Mouse (Mus musculus) WW6 (cell line): ENCODE measurements around the gene Tbk1.

Experiments
- DNase-seq: peaks from one replicate; pipeline ENCODE4 v3.0.0-alpha.2; 2013; ENCODE audit warnings: low read depth, low spot score

The Tbk1 gene

GRCm38 (mm10) chr10:121542156-121542555 is 44.4 kb downstream of the Tbk1 start:
- DNase-seq = no peak

GRCm38 (mm10) chr10:121534995-121535394 is 51.6 kb downstream of the Tbk1 start:
- DNase-seq = no peak

GRCm38 (mm10) chr10:121533137-121533872 is 53.3 kb downstream of the Tbk1 start:
- DNase-seq = peak; percentile 58

- DNase-seq = no peak
These were observed 55.0 kb downstream of the Tbk1 start for GRCm38 (mm10) chr10:121531541-121531940.

- no peak for DNase-seq
These were observed 56.1 kb downstream of the Tbk1 start for GRCm38 (mm10) chr10:121530365-121531003.

GRCm38 (mm10) chr10:121529261-121529660 is 57.3 kb downstream of the Tbk1 start:
- DNase-seq = no peak

GRCm38 (mm10) chr10:121528470-121528869 is 58.1 kb downstream of the Tbk1 start:
- DNase-seq = no peak

GRCm38 (mm10) chr10:121527114-121527513 is 59.5 kb downstream of the Tbk1 start:
- no peak for DNase-seq

GRCm38 (mm10) chr10:121520923-121521585 is 65.5 kb downstream of the Tbk1 start:
- DNase-seq = no peak

- no peak for DNase-seq
These were observed 66.9 kb downstream of the Tbk1 start for GRCm38 (mm10) chr10:121519710-121520109.

GRCm38 (mm10) chr10:121516008-121516600 is 70.5 kb downstream of the Tbk1 start:
- no peak for DNase-seq

- DNase-seq = no peak
These were observed 76.6 kb downstream of the Tbk1 start for GRCm38 (mm10) chr10:121509751-121510643.

GRCm38 (mm10) chr10:121507755-121508544 is 78.6 kb downstream of the Tbk1 start:
- DNase-seq = no peak

- DNase-seq = no peak
These were observed 79.6 kb downstream of the Tbk1 start for GRCm38 (mm10) chr10:121506731-121507583.

GRCm38 (mm10) chr10:121505929-121506328 is 80.7 kb downstream of the Tbk1 start:
- no peak for DNase-seq

- DNase-seq = no peak
These were observed 81.3 kb downstream of the Tbk1 start for GRCm38 (mm10) chr10:121504973-121505911.

GRCm38 (mm10) chr10:121501160-121501559 is 85.4 kb downstream of the Tbk1 start:
- DNase-seq = no peak

- DNase-seq = no peak
These were observed 86.6 kb downstream of the Tbk1 start for GRCm38 (mm10) chr10:121500034-121500433.
